Mouse (Mus musculus) ES-E14 (cell line): Measurements from ENCODE around the gene Etfa. TPM values are rescaled to one million over a fixed set of nuclear protein-coding genes. Genes with fewer than 3 reads are reported as not detected.

Source experiments
- DNase-seq: peaks from one replicate; pipeline ENCODE4 v3.0.0-alpha.2; 2013; ENCODE audit warnings: low read depth, low spot score
- H3K27ac ChIP-seq: 2 replicates; pipeline ENCODE4 v1.5.1; 2012; ENCODE audit warnings: low read depth, mild to moderate bottlenecking, low read length, moderate library complexity, mixed read lengths; ENCODE audit not compliant: poor library complexity, insufficient read depth, severe bottlenecking
- H3K36me3 ChIP-seq: 2 replicates; pipeline ENCODE4 v1.6.1; 2012; ENCODE audit warnings: mild to moderate bottlenecking, low read length, moderate library complexity, mixed read lengths; ENCODE audit not compliant: control insufficient read depth, poor library complexity, insufficient read depth, severe bottlenecking
- H3K4me1 ChIP-seq, 2 experiments: fragments of 150-350 bp in 1 of 2; sonication (generic) in 1 of 2; 2 replicates each; pipeline ENCODE4 v1.6.1; 2012; ENCODE audit warnings: low read length in 2 of 2, mild to moderate bottlenecking in 1 of 2, mixed read lengths in 1 of 2; ENCODE audit not compliant: control insufficient read depth in 2 of 2, insufficient read depth in 2 of 2, poor library complexity in 1 of 2
- H3K4me3 ChIP-seq, 2 experiments: fragments of 150-350 bp in 1 of 2; sonication (generic) in 1 of 2; 2 replicates each; pipeline ENCODE4 v1.5.1; 2012; ENCODE audit warnings: low read length in 2 of 2, low read depth in 1 of 2, mild to moderate bottlenecking in 1 of 2, mixed read lengths in 1 of 2; ENCODE audit not compliant: insufficient read depth in 1 of 2, poor library complexity in 1 of 2, severe bottlenecking in 1 of 2
- H3K9ac ChIP-seq: 2 replicates; pipeline ENCODE4 v1.6.1; 2012; ENCODE audit warnings: low read depth, mild to moderate bottlenecking, low read length, mixed read lengths; ENCODE audit not compliant: poor library complexity, insufficient read depth, severe bottlenecking
- H3K9me3 ChIP-seq: fragments of 150-350 bp; sonication (generic); 2 replicates; pipeline ENCODE4 v1.6.1; 2012; ENCODE audit warnings: low read depth, mild to moderate bottlenecking, low read length; ENCODE audit not compliant: control insufficient read depth, insufficient read depth
- CHD2 ChIP-seq: IDR thresholded peaks from 2 replicates; pipeline ENCODE4 v1.6.1; 2014; ENCODE audit warnings: mild to moderate bottlenecking, low read depth, low read length, inconsistent platforms
- HCFC1 ChIP-seq: IDR thresholded peaks from 2 replicates; pipeline ENCODE4 v1.6.1; 2012; ENCODE audit warnings: low read length, inconsistent platforms, borderline replicate concordance; ENCODE audit not compliant: insufficient read depth
- MAFK ChIP-seq: IDR thresholded peaks from 2 replicates; pipeline ENCODE4 v1.6.1; 2014; ENCODE audit warnings: mild to moderate bottlenecking, low read depth, low read length, inconsistent platforms; ENCODE audit not compliant: insufficient read depth
- ZC3H11A ChIP-seq: IDR thresholded peaks from 2 replicates; pipeline ENCODE4 v1.6.1; 2012; ENCODE audit warnings: low read depth, mild to moderate bottlenecking, inconsistent platforms, low read length, borderline replicate concordance
- ZNF384 ChIP-seq: IDR thresholded peaks from 2 replicates; pipeline ENCODE4 v1.6.1; 2012; ENCODE audit warnings: low read depth, low read length, inconsistent platforms
- in situ Hi-C, 2 experiments: fragments of 600-800 bp; cut with MboI; formaldehyde crosslinking; loops; one replicate each; pipeline ENCODE4 v1.15.1; 2025; ENCODE audit warnings: low sequenced_read_pairs in 2 of 2, inconsistent platforms in 1 of 2; ENCODE audit not compliant: unreplicated experiment in 2 of 2
- total RNA-seq: library from RNA; depleted of rRNA; stranded (reverse); fragments of 300-350 nt; gene quantifications from 2 replicates; pipeline ENCODE4 v1.2.3, GENCODE M21; 2012

The Etfa gene
- total RNA-seq, 1 experiment = 34.0 TPM

- no peak for DNase-seq
- Histone ChIP-seq H3K9ac (no peak overlapping the region), H3K36me3 (no peaks in the 10 kb centered on the region), H3K27ac (no peak overlapping the region), H3K4me3 (no peak overlapping the region), H3K4me1 (peaks cover 0 to 3% of the 10 kb centered on the region in 2 experiments; a peak in 1 of 4 replicates), H3K9me3 (no peaks in the 10 kb centered on the region)
- TF ChIP-seq CHD2 = no peak
- TF ChIP-seq ZC3H11A = no peak
- no peak for TF ChIP-seq MAFK
- no peak for TF ChIP-seq ZNF384
- no peak for TF ChIP-seq HCFC1
- in situ Hi-C loops = no loop called here
These were observed 23.9 kb upstream of the Etfa start for GRCm38 (mm10) chr9:55535907-55536306.

- TF ChIP-seq MAFK = no peak
- TF ChIP-seq CHD2 = no peak
- peak; percentile 75; the same call in 1 of the 2 replicates for TF ChIP-seq ZC3H11A
- no peak for DNase-seq
- no peaks in the 10 kb centered on the region for H3K4me1 ChIP-seq
- no peak overlapping the region for H3K27ac ChIP-seq
- no peaks in the 10 kb centered on the region for H3K9me3 ChIP-seq
- no peak overlapping the region; the same call in 1 of the 2 replicates for H3K9ac ChIP-seq
- in situ Hi-C loops = loop anchor here in 1 of 2 experiments (10.0 kb wide), 1 partner anchor 91 kb away; no protein-coding TSS in a partner anchor
- no peak overlapping the region for H3K4me3 ChIP-seq
- H3K36me3 ChIP-seq = no peaks in the 10 kb centered on the region
These were observed 13.7 kb upstream of the Etfa start for GRCm38 (mm10) chr9:55525716-55526115.

- peak overlapping the region; percentile 80 to 88 for H3K4me3 ChIP-seq
- no peaks in the 10 kb centered on the region for H3K36me3 ChIP-seq
- no peaks in the 10 kb centered on the region for H3K4me1 ChIP-seq
- H3K9ac ChIP-seq = peak overlapping the region; percentile 86
- DNase-seq = peak; percentile 43
- H3K27ac ChIP-seq = peak overlapping the region; percentile 69
- in situ Hi-C loops = no loop called here
- H3K9me3 ChIP-seq = no peaks in the 10 kb centered on the region
- TF ChIP-seq MAFK (no peak), HCFC1 (0 out of 2 replicates have a peak, but pooled peaks have one; percentile 30)
These were observed 486 bp downstream of the Etfa start for GRCm38 (mm10) chr9:55511521-55511993.

- no peaks in the 10 kb centered on the region for H3K4me1 ChIP-seq
- no peak overlapping the region for H3K9ac ChIP-seq
- no peak for TF ChIP-seq HCFC1
- no peak for TF ChIP-seq ZNF384
- no peak for TF ChIP-seq MAFK
- TF ChIP-seq ZC3H11A = no peak
- TF ChIP-seq CHD2 = no peak
- H3K9me3 ChIP-seq = no peaks in the 10 kb centered on the region
- no peak for DNase-seq
- no peaks in the 10 kb centered on the region for H3K36me3 ChIP-seq
- H3K27ac ChIP-seq = no peak overlapping the region
- peak overlapping the region; percentile 80 to 88; a peak in 2 of 4 replicates for H3K4me3 ChIP-seq
- in situ Hi-C loops = no loop called here
These were observed 1.3 kb downstream of the Etfa start for GRCm38 (mm10) chr9:55510651-55511235.

GRCm38 (mm10) chr9:55509731-55510130, 2.3 kb downstream of the Etfa start:
- no peak overlapping the region for H3K4me3 ChIP-seq
- no peaks in the 10 kb centered on the region for H3K4me1 ChIP-seq
- no peak for DNase-seq
- in situ Hi-C loops = no loop called here
- H3K9ac ChIP-seq = no peak overlapping the region
- H3K36me3 ChIP-seq = no peaks in the 10 kb centered on the region
- H3K27ac ChIP-seq = no peak overlapping the region
- no peak for TF ChIP-seq MAFK
- TF ChIP-seq HCFC1 = no peak
- TF ChIP-seq ZC3H11A = no peak
- TF ChIP-seq CHD2 = no peak
- TF ChIP-seq ZNF384 = no peak
- no peaks in the 10 kb centered on the region for H3K9me3 ChIP-seq
